Mouse (Mus musculus) embryo, embryonic 10 days (tissue): ENCODE results near the gene Gm20696.

Source experiments
- DNase-seq: peaks from one replicate; pipeline ENCODE4 v3.0.0-alpha.2; 2015; ENCODE audit warnings: low spot score

Gene Gm20696

DNA sequence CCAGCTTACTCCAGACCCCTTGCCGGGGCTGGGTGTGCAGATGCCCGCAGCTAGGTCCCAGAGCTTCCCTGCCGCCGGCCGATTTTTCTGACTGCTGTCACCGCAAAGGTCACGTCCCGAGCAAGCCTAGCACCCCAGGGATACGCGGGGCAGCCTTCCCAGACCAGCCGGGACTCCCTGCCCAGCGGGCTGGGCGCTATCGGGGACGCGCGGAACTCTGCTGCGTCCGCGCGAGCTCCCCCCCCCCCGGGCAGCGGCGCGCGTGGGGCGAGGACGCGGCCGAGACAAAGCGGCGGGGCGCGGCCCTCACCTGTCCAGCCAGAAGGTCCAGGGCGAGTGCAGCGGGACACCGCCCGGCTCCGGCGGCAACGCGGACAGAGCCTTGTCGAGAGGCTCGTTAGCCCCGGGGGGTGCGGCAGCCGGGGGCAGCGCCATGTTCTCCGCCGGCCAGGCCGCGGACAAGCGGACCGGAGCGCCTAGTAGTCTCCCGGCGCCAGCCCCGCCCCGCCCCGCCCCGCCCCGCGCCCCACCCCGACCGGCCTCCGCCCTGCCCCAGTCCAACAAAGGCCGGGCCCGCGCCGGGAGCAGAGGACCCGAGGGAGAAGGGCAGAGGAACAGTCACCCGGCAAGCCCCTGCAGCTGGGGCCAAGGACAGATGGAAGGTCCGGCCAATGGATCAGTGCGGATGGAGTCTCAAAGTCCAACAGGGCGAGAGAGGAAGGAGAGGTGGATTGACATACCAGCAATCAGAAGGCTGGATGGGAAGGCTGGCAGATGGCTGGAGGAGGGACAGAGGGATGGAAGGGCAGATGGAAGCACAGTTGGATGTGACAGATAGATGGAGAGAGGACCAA, at the start of gene Gm20696, which contains the start of gene Eif4e3:
Gene Gm20696, minus strand, starts transcription at position 480 of the 854 bp plus-strand sequence.
Gene Eif4e3, minus strand, starts transcription at position 454 of the 854 bp plus-strand sequence.
- peak; percentile 75 for DNase-seq

DNA sequence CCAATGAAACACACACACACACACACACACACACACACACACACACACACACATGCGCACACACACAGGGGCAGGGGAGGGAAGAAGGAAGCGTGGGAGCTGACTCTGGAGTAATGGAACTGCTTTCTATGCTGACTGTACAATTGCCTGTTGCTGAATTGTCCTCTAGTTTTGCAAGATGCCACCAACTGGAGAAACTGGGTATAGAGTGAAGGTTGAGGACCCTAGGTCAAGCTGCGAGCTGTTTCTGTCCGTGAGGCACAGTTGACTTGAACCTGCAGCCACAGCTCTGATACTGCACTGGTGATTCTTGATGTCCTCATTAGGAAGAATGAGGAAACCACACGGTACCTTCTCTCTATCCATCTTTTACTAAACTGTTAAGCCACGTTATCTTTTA, 49.3 kb upstream of the Gm20696 start:
- DNase-seq: no peak

GRCm38 (mm10) chr6:99715191-99715590, 48.6 kb upstream of the Gm20696 start:
- DNase-seq: no peak

DNA sequence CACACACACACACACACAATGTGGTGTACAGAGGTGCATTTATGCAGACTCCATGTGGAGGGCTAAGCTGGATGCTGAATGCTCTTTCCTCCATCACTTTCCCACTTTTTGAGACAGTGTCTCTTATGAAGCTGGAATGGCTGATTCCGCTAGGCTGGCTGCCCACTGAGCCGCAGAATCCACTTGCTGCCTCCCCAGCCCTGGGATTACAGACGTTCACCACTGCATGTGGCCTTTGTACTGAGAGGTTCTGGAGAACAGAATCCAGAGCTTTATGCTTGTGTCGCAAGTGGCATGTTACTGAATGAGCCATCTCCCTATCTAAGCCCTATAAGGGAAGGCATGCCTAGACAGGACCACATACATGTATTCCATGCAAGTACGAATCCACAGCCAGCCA, 46.7 kb upstream of the Gm20696 start:
- DNase-seq: no peak

DNA sequence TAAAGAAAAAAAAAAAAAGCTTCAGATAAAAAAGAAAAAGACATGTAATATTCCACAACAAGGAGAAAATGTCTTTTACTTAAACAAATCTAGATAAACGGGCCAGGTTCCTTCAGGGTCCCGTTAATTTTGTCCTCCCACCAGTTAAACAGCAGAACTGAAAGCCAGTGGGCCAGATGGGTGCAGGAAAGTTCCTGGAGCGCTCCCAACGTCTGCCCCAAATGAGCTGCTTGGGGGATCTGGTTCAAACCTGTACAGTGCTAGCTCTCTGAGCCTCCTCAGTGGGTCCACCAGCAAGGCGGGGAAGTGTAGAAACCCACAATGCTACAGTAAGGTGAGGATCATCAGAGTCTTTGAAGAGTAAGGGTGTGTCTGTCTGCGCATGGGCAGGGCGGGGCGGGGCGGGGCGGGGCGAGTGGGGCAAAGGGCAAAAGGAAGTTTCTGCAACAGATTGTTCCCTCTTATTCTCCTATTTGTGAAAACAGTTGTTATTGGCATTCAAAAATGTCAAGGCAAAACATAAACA, 45.0 kb upstream of the Gm20696 start:
- no peak for DNase-seq

DNA sequence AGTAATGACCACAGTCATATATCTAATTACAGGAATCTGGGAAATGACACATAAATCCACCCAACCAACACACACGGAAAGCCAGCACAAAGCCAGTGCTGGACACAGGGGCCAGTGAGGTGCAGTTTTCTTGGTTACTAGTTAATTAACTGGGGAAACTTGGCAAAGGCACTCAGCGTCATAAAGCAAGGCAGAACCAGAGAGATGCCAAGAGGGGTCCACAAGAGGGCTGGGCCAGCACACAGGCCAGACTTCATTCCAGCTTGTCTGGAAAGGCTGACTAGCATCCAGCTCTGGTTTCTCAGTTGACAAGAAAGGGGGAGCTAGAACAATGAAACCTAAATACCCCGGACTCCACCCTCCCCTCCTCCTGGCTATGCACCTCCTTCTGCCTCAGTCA, 33.9 kb upstream of the Gm20696 start:
- no peak for DNase-seq

DNA sequence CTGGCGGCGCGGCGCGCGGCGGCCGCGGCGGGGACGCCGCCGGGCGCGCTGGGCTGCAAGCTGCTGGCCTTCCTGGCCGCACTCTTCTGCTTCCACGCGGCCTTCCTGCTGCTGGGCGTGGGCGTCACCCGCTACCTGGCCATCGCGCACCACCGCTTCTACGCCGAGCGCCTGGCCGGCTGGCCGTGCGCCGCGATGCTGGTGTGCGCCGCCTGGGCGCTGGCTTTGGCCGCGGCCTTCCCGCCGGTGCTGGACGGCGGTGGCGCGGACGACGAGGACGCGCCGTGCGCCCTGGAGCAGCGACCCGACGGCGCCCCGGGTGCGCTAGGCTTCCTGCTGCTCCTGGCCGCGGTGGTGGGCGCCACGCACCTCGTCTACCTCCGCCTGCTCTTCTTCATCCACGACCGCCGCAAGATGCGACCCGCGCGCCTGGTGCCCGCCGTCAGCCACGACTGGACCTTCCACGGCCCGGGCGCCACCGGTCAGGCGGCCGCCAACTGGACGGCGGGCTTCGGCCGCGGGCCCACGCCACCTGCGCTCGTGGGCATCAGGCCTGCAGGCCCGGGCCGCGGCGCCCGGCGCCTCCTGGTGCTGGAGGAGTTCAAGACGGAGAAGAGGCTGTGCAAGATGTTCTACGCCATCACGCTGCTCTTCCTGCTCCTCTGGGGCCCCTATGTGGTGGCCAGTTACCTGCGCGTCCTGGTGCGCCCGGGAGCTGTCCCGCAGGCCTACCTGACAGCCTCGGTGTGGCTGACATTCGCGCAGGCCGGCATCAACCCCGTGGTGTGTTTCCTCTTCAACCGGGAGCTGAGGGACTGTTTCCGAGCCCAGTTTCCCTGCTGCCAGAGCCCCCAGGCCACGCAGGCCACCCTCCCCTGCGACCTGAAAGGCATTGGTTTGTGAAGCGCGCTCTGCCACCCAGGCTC, 26.6 kb upstream of the Gm20696 start:
- peak; percentile 41 for DNase-seq

DNA sequence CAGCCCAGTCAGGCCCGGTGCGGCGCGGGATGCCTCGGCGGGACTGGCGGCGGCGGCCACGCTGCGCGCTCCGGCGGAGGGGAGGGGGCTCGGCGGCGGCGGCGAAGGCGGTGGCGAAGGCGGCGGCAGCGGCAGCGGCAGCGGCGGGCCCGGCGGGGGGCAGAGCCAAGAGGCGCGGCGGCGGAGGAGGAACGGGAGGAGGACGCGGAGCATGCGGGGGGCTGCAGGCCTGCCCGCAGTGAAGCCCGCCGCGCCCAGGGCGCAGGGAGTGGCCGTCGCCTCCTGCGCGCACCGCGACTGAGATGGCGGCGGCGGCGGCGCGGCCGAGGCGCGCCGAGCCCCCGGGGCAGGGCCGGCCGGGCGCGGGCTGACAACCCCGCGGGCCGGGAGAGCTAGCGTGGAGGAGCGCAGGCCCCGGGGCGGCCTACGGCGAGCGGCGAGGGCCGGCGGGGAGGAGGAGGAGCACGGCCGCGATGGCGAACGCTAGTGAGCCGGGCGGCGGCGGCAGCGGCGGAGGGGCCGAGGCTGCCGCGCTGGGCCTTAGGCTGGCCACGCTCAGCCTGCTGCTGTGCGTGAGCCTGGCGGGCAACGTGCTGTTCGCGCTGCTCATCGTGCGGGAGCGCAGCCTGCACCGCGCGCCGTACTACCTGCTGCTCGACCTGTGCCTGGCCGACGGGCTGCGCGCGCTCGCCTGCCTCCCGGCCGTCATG, 25.8 kb upstream of the Gm20696 start, which contains the start of gene Gpr27:
Gene Gpr27, plus strand, starts transcription at position 474 of the 710 bp plus-strand sequence.
- peak; percentile 63 for DNase-seq

DNA sequence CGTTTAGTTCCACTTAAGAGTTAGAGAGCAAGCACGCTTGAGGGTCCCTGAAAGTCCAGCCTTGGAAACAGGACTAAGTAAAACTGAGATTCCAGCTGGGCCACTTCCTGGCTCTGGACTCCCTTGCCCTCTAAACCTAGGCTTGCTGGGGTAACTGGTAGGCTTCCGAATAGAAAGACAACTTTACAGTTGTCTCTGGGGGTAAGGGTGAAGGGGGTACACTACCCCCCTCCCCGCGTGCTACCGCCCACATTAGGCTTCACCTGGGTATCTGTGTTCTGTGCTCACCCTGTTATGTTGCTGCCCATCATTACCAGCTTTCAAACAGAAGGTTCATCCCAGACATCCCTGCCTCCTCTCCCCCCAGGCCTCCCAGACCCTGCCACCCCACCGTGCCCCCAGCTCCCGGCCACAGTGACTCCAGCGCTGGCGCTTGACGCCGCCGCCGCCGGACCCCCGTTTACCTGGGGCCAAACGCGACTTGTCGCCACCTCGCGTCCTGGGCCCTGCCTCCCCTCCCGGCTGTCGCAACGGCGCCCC, 25.1 kb upstream of the Gm20696 start:
- no peak for DNase-seq

DNA sequence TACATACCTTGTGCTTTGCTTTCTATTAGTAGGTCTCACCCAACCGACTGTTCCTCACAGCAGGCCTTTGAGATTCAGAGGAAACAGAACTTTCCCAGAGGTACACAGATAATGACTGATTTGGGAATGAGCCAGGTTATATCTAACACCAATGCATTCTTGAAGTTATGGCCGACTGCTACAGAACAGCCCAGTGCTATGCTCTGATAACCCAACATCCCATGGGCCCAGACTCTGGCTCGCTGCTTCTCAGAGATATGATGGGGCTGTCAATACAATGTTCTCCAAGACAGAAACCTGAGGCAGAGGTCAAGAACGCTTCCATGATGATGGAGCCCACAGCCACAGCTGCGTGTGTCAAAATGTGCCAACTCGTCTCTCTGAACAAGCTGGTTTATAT, 21.9 kb upstream of the Gm20696 start:
- no peak for DNase-seq

DNA sequence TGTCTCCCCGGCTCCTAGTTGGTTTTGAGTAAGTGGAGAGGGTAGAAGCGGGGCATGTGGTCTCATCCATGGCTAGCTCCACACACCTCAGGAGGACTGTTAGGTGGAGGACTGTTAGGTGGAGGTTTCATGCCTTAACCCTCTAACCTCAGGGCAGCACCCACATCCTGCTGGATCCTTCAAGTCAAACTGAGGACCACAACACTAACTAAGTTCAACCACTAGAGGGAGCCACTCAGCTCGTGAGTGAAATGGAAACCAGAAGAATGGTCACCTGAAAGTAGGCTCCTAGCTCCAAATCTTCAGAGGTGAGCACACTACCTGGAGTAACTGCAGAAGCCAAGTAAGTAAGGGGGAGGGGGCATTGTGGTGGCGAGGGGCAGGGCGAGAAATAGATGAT, 18.3 kb upstream of the Gm20696 start:
- DNase-seq: peak; percentile 63

GRCm38 (mm10) chr6:99683974-99684373, 17.4 kb upstream of the Gm20696 start:
- DNase-seq: no peak

DNA sequence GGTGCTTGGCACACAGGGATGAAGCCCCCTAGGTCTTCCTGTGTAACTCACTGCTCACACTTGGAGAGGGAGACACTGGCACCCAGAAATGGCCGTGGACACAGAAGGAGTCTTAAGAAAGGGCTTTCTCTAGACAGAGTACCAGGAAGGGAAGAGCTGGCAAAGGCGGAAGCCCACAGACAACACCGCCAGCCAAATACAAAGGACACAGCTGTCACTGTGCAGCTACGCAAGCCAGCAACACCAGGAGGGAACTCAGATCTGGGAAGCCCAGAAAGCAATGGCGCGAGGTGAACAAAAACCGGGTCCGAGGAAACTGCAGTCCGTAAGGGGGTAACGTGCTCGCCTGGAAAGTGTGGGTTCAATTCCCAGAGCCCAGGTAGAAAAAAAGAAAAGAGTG, 11.5 kb upstream of the Gm20696 start:
- DNase-seq: no peak

- DNase-seq: no peak
Observed at GRCm38 (mm10) chr6:99677325-99677724, 10.7 kb upstream of the Gm20696 start.

GRCm38 (mm10) chr6:99674482-99674881, 7.9 kb upstream of the Gm20696 start:
- no peak for DNase-seq

DNA sequence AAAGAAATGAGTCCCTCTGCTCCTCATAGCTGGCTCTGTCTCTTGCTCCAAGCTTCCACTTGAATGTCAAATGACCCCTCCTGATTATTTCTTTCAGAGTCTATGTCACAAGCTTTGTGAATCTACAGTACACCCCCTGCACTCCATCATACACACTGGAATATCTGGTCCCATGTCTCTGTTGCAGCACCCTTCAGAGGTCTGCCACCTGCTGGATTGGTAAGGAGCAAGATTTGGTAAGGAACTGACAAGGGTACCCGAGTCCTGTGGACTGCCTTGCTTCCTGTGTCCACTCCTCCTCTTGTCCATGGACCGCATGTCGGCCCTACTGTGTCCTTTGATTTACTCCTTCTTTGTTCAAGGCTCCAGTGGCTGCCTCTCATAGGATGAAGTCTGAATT, 5.2 kb upstream of the Gm20696 start:
- DNase-seq: no peak

DNA sequence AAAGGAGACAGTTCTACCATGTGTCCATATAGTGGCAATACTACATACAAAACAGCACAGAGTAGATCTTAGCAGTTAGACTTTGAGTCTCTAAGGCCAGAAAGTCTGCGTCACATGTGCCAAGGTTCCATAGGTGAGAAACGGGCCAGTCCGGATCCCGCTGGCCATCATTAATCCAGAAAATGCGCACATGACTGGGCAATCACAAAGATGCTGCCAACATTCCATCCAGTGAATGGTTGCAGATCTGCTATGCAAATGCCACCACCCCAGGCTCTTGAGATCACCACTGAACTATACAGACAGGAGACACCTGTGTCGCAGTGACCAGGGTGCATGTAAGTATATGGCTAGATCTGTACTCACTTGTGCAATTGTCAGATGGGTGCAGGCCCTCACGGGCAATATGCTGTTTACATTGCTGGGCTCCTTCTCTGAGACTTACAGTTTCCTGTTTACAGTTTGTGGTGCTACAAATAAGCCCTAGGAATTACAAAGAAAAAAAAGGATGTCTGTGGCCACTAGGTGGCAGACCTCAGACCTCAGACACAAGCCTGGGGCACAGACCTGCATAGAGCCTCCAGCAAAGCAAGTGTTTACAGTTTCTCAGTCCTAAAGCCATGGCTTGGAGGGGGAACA, 4.0 kb upstream of the Gm20696 start:
- peak; percentile 72 for DNase-seq

DNA sequence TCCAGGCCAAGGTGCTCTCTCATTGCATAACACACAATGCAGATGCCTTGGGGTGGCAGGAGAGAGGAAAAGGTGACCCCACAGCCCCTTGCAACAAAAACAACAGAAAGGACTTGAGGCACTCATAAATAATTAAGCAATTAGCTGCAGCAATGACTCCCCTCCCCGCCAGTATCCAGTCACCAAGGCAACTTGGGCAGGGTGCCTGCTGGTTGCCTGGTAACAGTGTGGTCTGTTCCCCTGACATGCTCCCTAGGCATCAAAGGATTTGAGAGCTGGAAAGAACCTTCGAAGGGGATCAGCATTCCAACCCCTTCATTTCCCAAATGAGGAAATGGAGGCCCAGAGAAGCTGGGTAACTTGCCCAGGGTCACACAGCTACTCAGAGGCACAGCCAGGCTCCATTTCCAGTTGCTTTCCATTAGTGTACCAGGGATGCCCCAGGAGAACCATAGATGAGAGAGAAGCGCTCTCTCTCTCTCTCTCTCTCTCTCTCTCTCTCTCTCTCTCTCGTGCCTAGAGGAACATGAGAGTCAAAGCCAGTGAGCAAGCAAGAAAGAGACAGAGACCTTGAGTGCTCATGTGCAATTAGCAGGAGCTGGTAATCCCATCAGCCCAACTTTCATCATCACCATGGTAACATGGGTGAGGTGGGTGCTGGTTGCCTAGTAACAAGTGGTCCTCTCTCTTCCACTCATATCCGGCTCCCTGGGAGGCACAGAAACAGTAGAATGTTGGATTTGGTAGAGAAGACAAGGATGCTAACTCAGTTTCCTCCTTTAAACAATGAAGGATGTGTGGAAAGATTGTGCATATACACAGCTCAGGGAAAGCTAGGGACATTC, 3.1 kb upstream of the Gm20696 start:
- DNase-seq: peak; percentile 48

DNA sequence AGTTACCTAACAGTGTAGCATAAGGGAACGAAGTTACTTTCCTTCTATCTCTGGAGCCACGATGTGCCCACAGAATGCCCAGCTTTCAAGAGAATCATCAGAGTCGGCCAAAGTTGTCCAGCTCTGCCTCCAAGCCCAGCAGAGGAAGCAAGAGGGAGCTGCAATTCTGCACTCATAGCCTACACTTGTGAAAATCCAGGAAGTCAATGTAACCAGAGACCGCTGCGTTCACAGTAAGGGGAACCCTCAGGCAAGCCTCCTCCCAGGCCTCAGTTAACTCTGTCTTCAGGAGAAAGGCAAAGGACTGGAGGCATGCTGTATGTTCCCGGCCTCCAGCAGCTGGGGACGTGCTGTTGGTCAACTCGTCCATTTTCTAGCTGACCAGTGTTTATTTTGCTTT, 693 bp upstream of the Gm20696 start:
- peak; percentile 48 for DNase-seq
